Mouse (Mus musculus) MEL (cell line): ENCODE measurements at regions not wholly inside any gene's neighbourhood (a gene's known extent, or its start where the extent isn't known, plus 50 kb on each side); places are given as distances from the start of the nearest gene placed in this dataset.

Experiments
- DNase-seq: peaks from one replicate; pipeline ENCODE4 v3.0.0; 2011; ENCODE audit warnings: low read depth, low spot score
- H3K27ac ChIP-seq: 2 replicates; pipeline ENCODE4 v1.5.1; 2012; ENCODE audit warnings: low read depth, mild to moderate bottlenecking, control low read depth, low read length, moderate library complexity; ENCODE audit not compliant: control insufficient read depth
- H3K27me3 ChIP-seq, 2 experiments: fragments of 150-350 bp in 1 of 2; sonication (generic) in 1 of 2; 2 replicates each; pipeline ENCODE4 v1.6.1; 2012; ENCODE audit warnings: low read length in 2 of 2, mild to moderate bottlenecking in 2 of 2, improper control_type of control experiment in 1 of 2, moderate library complexity in 1 of 2; ENCODE audit not compliant: insufficient read depth in 2 of 2, control insufficient read depth in 1 of 2
- H3K36me3 ChIP-seq, 2 experiments: 2 replicates each; pipeline ENCODE4 v1.6.1; 2012 to 2014; ENCODE audit warnings: low read length in 2 of 2, improper control_type of control experiment in 1 of 2, inconsistent platforms in 1 of 2, mild to moderate bottlenecking in 1 of 2; ENCODE audit not compliant: insufficient read depth in 2 of 2, control insufficient read depth in 1 of 2
- H3K4me1 ChIP-seq, 2 experiments: fragments of 150-350 bp in 1 of 2; sonication (generic) in 1 of 2; 2 replicates each; pipeline ENCODE4 v1.6.1; 2012; ENCODE audit warnings: low read length in 2 of 2, improper control_type of control experiment in 1 of 2, mild to moderate bottlenecking in 1 of 2; ENCODE audit not compliant: insufficient read depth in 2 of 2, control insufficient read depth in 1 of 2
- H3K4me3 ChIP-seq, 2 experiments: fragments of 150-350 bp in 1 of 2; sonication (generic) in 1 of 2; 2 replicates each; pipeline ENCODE4 v1.5.1; 2012; ENCODE audit warnings: low read depth in 2 of 2, low read length in 2 of 2, mild to moderate bottlenecking in 2 of 2, moderate library complexity in 2 of 2, control low read depth in 1 of 2, improper control_type of control experiment in 1 of 2; ENCODE audit not compliant: control insufficient read depth in 1 of 2, insufficient read depth in 1 of 2
- H3K79me2 ChIP-seq: 2 replicates; pipeline ENCODE4 v1.6.1; 2012; ENCODE audit warnings: mild to moderate bottlenecking, low read length, moderate library complexity; ENCODE audit not compliant: control insufficient read depth, poor library complexity, insufficient read depth
- H3K9ac ChIP-seq: 2 replicates; pipeline ENCODE4 v1.6.1; 2012; ENCODE audit warnings: low read depth, mild to moderate bottlenecking, control low read depth, low read length, moderate library complexity; ENCODE audit not compliant: control insufficient read depth, poor library complexity, severe bottlenecking
- H3K9me3 ChIP-seq: fragments of 150-350 bp; sonication (generic); replicated peaks from 2 replicates; pipeline ENCODE4 v1.6.1; 2012; ENCODE audit warnings: mild to moderate bottlenecking, low read length, improper control_type of control experiment, moderate library complexity; ENCODE audit not compliant: insufficient read depth
- BHLHE40 ChIP-seq: IDR thresholded peaks from 2 replicates; pipeline ENCODE4 v1.6.1; 2012; ENCODE audit warnings: low read depth, mild to moderate bottlenecking, inconsistent platforms, low read length, improper control_type of control experiment, borderline replicate concordance
- CHD1 ChIP-seq: IDR thresholded peaks from 2 replicates; pipeline ENCODE4 v1.6.1; 2012; ENCODE audit warnings: low read depth, mild to moderate bottlenecking, inconsistent platforms, low read length, improper control_type of control experiment
- CHD2 ChIP-seq: IDR thresholded peaks from 2 replicates; pipeline ENCODE4 v1.6.1; 2011; ENCODE audit warnings: low read length, improper control_type of control experiment
- CTCF ChIP-seq, 3 experiments: IDR thresholded peaks in 2 of 3; conservative IDR thresholded peaks in 1 of 3; 2 replicates each; pipeline ENCODE4 v1.5.1; 2011 to 2012; ENCODE audit warnings: low read length in 3 of 3, low read depth in 2 of 3, mild to moderate bottlenecking in 2 of 3, improper control_type of control experiment in 1 of 3, inconsistent platforms in 1 of 3, mixed read lengths in 1 of 3, moderate library complexity in 1 of 3; ENCODE audit not compliant: control insufficient read depth in 1 of 3, insufficient read depth in 1 of 3, poor library complexity in 1 of 3, severe bottlenecking in 1 of 3
- E2F4 ChIP-seq: IDR thresholded peaks from 2 replicates; pipeline ENCODE4 v1.6.1; 2011; ENCODE audit warnings: low read depth, low read length, improper control_type of control experiment, borderline replicate concordance
- EP300 ChIP-seq, 2 experiments: IDR thresholded peaks; 2 replicates each; pipeline ENCODE4 v1.6.1; 2011; ENCODE audit warnings: improper control_type of control experiment in 2 of 2, low read length in 2 of 2, low read depth in 1 of 2, mild to moderate bottlenecking in 1 of 2
- ETS1 ChIP-seq: IDR thresholded peaks from 2 replicates; pipeline ENCODE4 v1.6.1; 2012; ENCODE audit warnings: low read depth, mild to moderate bottlenecking, inconsistent platforms, low read length, improper control_type of control experiment, moderate library complexity
- GABPA ChIP-seq: IDR thresholded peaks from 2 replicates; pipeline ENCODE4 v1.6.1; 2012; ENCODE audit warnings: low read depth, mild to moderate bottlenecking, inconsistent platforms, low read length, improper control_type of control experiment, moderate library complexity
- GATA1 ChIP-seq: IDR thresholded peaks from 2 replicates; pipeline ENCODE4 v1.6.1; 2011; ENCODE audit warnings: low read depth, low read length, improper control_type of control experiment
- HCFC1 ChIP-seq: IDR thresholded peaks from 2 replicates; pipeline ENCODE4 v1.6.1; 2012; ENCODE audit warnings: low read depth, mild to moderate bottlenecking, inconsistent platforms, low read length, improper control_type of control experiment, moderate library complexity
- JUND ChIP-seq: IDR thresholded peaks from 2 replicates; pipeline ENCODE4 v1.6.1; 2011; ENCODE audit warnings: low read depth, mild to moderate bottlenecking, improper control_type of control experiment, low read length
- KAT2A ChIP-seq: conservative IDR thresholded peaks from 2 replicates; pipeline ENCODE4 v1.6.1; 2012; ENCODE audit warnings: low read depth, low read length, improper control_type of control experiment, inconsistent platforms
- MAZ ChIP-seq: IDR thresholded peaks from 2 replicates; pipeline ENCODE4 v1.6.1; 2012; ENCODE audit warnings: low read depth, mild to moderate bottlenecking, inconsistent platforms, low read length, improper control_type of control experiment
- MXI1 ChIP-seq: IDR thresholded peaks from 2 replicates; pipeline ENCODE4 v1.6.1; 2011; ENCODE audit warnings: mild to moderate bottlenecking, low read depth, low read length, improper control_type of control experiment
- MYB ChIP-seq: IDR thresholded peaks from 2 replicates; pipeline ENCODE4 v1.6.1; 2011; ENCODE audit warnings: mild to moderate bottlenecking, low read depth, low read length, improper control_type of control experiment
- NELFE ChIP-seq: IDR thresholded peaks from 2 replicates; pipeline ENCODE4 v1.6.1; 2011; ENCODE audit warnings: low read depth, low read length, improper control_type of control experiment
- NRF1 ChIP-seq: IDR thresholded peaks from 2 replicates; pipeline ENCODE4 v1.6.1; 2014; ENCODE audit warnings: low read depth, mild to moderate bottlenecking, inconsistent platforms, low read length, improper control_type of control experiment, moderate library complexity; ENCODE audit not compliant: poor library complexity, insufficient read depth, severe bottlenecking
- POLR2A ChIP-seq, 2 experiments: IDR thresholded peaks; 2 replicates each; pipeline ENCODE4 v1.6.1; 2011 to 2012; ENCODE audit warnings: low read length in 2 of 2, mild to moderate bottlenecking in 2 of 2, control low read depth in 1 of 2, improper control_type of control experiment in 1 of 2, low read depth in 1 of 2, moderate library complexity in 1 of 2; ENCODE audit not compliant: control insufficient read depth in 1 of 2, insufficient read depth in 1 of 2, poor library complexity in 1 of 2
- POLR2AphosphoS2 ChIP-seq: IDR thresholded peaks from 2 replicates; pipeline ENCODE4 v1.6.1; 2011; ENCODE audit warnings: low read length, improper control_type of control experiment
- POLR2AphosphoS5 ChIP-seq: IDR thresholded peaks from 2 replicates; pipeline ENCODE4 v1.6.1; 2012; ENCODE audit warnings: low read depth, borderline replicate concordance, mild to moderate bottlenecking, inconsistent platforms, low read length, moderate library complexity, mixed read lengths
- SIN3A ChIP-seq: IDR thresholded peaks from 2 replicates; pipeline ENCODE4 v1.6.1; 2012; ENCODE audit warnings: low read length, improper control_type of control experiment, inconsistent platforms
- TAL1 ChIP-seq: IDR thresholded peaks from 2 replicates; pipeline ENCODE4 v1.6.1; 2012; ENCODE audit warnings: mild to moderate bottlenecking, inconsistent platforms, low read length, moderate library complexity, mixed read lengths
- TCF12 ChIP-seq: IDR thresholded peaks from 2 replicates; pipeline ENCODE4 v1.6.1; 2014; ENCODE audit warnings: low read depth, mild to moderate bottlenecking, inconsistent platforms, low read length, improper control_type of control experiment, moderate library complexity
- UBTF ChIP-seq: IDR thresholded peaks from 2 replicates; pipeline ENCODE4 v1.6.1; 2012; ENCODE audit warnings: low read depth, mild to moderate bottlenecking, inconsistent platforms, low read length, improper control_type of control experiment, moderate library complexity, borderline replicate concordance; ENCODE audit not compliant: insufficient read depth
- ZC3H11A ChIP-seq: IDR thresholded peaks from 2 replicates; pipeline ENCODE4 v1.6.1; 2012; ENCODE audit warnings: low read depth, mild to moderate bottlenecking, inconsistent platforms, low read length, improper control_type of control experiment
- ZKSCAN1 ChIP-seq: IDR thresholded peaks from 2 replicates; pipeline ENCODE4 v1.6.1; 2012; ENCODE audit warnings: low read depth, mild to moderate bottlenecking, inconsistent platforms, low read length, improper control_type of control experiment, moderate library complexity
- ZMIZ1 ChIP-seq: IDR thresholded peaks from 2 replicates; pipeline ENCODE4 v1.6.1; 2012; ENCODE audit warnings: low read depth, mild to moderate bottlenecking, inconsistent platforms, low read length, improper control_type of control experiment, moderate library complexity
- ZNF384 ChIP-seq: IDR thresholded peaks from 2 replicates; pipeline ENCODE4 v1.6.1; 2012; ENCODE audit warnings: low read depth, mild to moderate bottlenecking, inconsistent platforms, low read length, improper control_type of control experiment

- peaks cover 0 to 17% of the 10 kb centered on the region in 2 experiments; a peak in 2 of 4 replicates for H3K36me3 ChIP-seq
- DNase-seq, result peak; percentile 74
- peak; percentile 69; the same call in 1 of the 2 replicates for TF ChIP-seq JUND
- TF ChIP-seq EP300 (IDR thresholded peaks at IDR 0.05; ENCODE audit: low read depth in 1 of 2, low read length in 2 of 2), result peak in 1 of 2 experiments; percentile 69; a peak in 3 of 4 replicates
- no peak for TF ChIP-seq MXI1
- no peak for TF ChIP-seq SIN3A
- TF ChIP-seq TCF12, result no peak
- no peak for TF ChIP-seq NELFE
- no peak for TF ChIP-seq GABPA
- no peak for TF ChIP-seq NRF1
- TF ChIP-seq BHLHE40, result no peak
- TF ChIP-seq POLR2AphosphoS2, result no peak
- TF ChIP-seq KAT2A, result no peak
- 0 out of 2 replicates have a peak, but pooled peaks have one; percentile 18 for TF ChIP-seq E2F4
- TF ChIP-seq ZNF384, result no peak
- no peak for TF ChIP-seq POLR2A (IDR thresholded peaks at IDR 0.05; ENCODE audit: control insufficient read depth in 1 of 2, insufficient read depth in 1 of 2, low read depth in 1 of 2, low read length in 2 of 2, poor library complexity in 1 of 2)
- TF ChIP-seq ZKSCAN1, result no peak
- 0 out of 2 replicates have a peak, but pooled peaks have one; percentile 22 for TF ChIP-seq MYB
- TF ChIP-seq CHD1, result no peak
- TF ChIP-seq MAZ, result no peak
- TF ChIP-seq ZMIZ1, result no peak
- no peak for TF ChIP-seq CTCF (IDR thresholded peaks at IDR 0.05 in 2 of 3, conservative IDR thresholded peaks at IDR 0.05 in 1 of 3; ENCODE audit: control insufficient read depth in 1 of 3, insufficient read depth in 1 of 3, low read depth in 2 of 3, low read length in 3 of 3, poor library complexity in 1 of 3, severe bottlenecking in 1 of 3)
- peak; percentile 61; the same call in 1 of the 2 replicates for TF ChIP-seq ETS1
- peak; percentile 68 for TF ChIP-seq TAL1
- TF ChIP-seq CHD2, result no peak
- no peak for TF ChIP-seq POLR2AphosphoS5
- TF ChIP-seq ZC3H11A, result no peak
- no peak for TF ChIP-seq HCFC1
- TF ChIP-seq GATA1, result 0 out of 2 replicates have a peak, but pooled peaks have one; percentile 8
- no peak for TF ChIP-seq UBTF
- peak overlapping the region; percentile 85 for H3K27ac ChIP-seq
- no peaks in the 10 kb centered on the region for H3K79me2 ChIP-seq
- H3K4me1 ChIP-seq, result peaks cover 0 to 19% of the 10 kb centered on the region in 2 experiments; a peak in 3 of 4 replicates
- no peak overlapping the region for H3K4me3 ChIP-seq
- no peaks in the 10 kb centered on the region for H3K27me3 ChIP-seq
- no peaks in the 10 kb centered on the region for H3K9me3 ChIP-seq
- H3K9ac ChIP-seq, result no peak overlapping the region
Measured at GRCm38 (mm10) chr13:75366723-75367426, 277.2 kb downstream of the Pcsk1 start.
